Mouse (Mus musculus) retina, embryonic 14.5 days (tissue): ENCODE results near the gene Herpud1.

Experiments
- DNase-seq: peaks from one replicate; pipeline ENCODE4 v3.0.0-alpha.2; 2015; ENCODE audit warnings: low spot score

Gene Herpud1

DNA sequence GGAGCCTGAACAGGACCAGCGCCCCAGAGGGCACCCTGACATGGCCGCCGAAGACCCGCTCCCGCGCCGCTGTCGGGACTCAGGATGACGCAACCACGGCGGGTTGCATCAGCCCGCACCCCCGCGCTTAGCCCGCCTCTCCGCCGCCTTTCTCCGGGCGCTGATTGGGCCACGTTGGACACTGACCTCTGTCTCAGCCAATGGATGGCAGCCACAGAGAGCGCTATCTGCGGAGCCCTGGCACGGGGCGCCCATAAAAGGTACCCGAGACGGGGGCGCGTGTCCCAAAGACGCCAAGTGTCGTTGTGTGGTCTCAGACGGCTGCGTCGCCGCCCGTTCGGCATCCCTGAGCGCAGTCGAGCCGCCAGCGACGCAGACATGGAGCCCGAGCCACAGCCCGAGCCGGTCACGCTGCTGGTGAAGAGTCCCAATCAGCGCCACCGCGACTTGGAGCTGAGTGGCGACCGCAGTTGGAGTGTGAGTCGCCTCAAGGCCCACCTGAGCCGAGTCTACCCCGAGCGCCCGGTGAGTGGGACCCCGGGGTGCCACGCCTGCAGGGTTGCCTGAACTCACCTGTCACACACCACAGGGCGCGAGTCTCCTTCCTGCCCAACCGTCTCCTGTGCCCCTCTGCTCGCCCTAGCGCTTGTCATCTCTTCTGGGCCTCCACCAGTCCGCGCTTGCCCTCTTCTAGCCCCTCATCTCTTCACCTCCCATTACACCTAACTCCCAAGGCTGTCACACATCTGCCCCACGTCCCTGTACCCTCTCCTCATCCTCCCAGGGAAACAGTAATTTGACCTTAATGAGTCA, at the start of gene Herpud1:
Herpud1 (plus strand) TSS at position 225 of the 813 bp plus-strand sequence.
- peak; percentile 96 for DNase-seq

DNA sequence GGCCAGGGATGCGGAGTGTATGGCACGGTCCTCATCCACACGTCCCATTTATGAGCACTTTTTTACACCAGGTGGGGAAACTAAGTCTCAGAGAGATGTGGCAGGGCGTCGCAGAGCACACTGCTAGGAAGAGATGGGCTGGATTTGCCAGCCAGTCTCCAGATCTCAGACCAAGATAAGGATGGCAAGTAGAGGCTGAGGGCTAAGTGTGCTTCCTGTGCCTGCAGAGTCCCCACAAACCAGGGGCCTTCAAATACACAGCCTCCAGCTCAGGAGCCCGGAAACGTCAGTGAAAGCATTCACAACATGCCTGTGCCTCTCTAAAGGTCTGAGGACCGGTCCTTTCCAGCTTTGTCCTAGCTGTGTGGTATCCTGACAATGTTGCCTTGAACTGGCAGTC, 48.7 kb upstream of the Herpud1 start:
- DNase-seq, result no peak

DNA sequence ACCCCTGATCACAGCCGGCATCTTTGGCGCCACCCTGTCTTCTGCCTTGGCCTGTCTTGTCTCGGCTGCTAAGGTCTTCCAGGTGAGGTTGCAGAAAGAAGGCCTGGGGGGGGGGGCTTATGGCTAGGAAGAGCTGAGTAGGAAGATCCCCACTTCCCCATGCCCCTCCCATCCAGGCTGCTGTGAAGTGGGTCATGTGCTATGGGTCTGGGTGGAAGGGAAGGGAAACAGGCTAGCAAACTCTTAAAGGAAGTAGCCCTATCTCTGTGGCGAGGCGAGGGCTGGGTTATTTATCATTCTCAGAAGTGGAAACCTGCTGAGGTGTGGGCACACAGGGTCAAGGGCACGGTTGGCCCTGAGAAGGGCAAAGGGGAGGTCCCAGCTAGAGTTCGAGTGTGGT, 45.4 kb upstream of the Herpud1 start:
- DNase-seq, result no peak

DNA sequence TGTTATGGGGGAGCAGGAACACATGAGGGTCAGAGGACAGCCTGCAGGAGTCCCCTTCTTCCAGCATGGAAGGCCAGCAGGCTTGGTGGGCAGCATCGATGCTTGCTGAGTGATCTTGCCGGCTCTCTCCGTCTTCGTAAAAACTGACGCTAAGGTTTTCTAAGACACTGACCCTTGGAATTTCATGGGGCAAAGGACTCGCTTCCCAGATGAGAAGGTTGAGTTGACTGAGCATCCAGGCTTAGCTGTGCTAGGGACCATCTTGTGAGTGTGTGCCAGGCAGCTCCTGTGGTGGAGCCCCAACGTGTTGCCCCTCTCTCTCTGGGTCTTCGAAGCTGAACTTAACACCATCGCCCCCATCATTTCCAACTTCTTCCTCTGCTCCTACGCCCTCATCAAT, 43.5 kb upstream of the Herpud1 start:
- no peak for DNase-seq

DNA sequence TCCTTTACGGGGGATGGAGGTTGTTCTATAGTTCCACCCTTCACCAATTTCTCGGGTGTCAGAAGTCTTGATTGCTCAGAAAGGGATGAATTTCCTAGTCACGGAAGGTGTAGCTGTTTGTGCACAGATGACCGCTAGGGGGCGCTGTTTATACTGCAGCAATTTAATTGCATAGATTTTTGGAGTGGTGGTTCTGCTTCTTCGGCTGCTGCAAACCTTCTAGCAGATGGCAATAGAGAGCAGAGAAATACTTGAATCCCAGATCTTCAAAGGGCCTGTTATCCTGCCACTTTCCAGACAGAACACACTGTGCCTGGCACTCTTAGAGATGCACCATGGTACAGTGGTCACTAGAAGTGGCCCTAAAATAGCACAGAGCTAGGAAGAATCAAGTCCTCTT, 42.9 kb upstream of the Herpud1 start:
- DNase-seq, result peak; percentile 85

DNA sequence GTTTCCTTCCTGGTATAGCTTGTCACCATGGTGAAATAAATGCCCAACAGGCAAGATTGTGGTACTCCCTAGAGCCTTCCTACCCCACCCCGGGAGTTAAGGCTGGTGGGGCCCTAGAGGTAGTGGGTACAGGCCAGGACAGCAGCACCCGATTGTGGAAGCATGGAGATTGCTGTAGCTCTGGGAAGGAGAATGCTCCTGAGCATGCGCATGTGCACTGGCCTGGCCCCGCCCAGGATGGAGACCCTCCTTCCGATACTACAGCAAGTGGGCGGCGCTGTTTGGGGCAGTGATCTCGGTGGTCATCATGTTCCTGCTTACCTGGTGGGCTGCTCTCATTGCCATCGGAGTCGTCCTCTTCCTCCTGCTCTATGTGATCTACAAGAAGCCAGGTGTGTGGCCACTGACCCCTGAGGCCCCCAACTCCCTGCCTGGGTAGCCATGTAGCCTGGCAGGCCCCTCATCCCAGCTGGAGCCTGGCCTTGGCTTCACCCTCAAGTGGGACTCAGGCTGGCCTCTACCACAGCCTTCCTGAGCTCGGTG, 42.4 kb upstream of the Herpud1 start:
- no peak for DNase-seq

DNA sequence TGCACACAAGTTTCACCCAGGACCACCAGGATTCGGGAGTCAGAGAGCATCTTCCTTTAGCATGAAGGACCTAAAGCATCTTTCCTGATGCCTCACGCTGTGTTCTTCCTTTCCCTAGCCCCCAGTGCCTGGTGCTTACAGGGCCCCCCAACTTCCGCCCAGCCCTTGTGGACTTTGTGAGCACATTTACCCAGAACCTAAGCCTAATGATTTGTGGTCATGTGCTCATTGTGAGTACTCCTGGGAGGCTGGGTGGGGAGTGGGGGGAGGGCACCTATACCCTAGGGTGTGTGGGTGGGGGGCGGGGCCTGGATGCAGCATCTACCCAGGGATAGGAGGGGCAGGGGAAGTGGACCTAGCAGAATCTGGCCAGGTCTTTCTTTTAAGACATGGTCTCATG, 40.6 kb upstream of the Herpud1 start:
- no peak for DNase-seq

DNA sequence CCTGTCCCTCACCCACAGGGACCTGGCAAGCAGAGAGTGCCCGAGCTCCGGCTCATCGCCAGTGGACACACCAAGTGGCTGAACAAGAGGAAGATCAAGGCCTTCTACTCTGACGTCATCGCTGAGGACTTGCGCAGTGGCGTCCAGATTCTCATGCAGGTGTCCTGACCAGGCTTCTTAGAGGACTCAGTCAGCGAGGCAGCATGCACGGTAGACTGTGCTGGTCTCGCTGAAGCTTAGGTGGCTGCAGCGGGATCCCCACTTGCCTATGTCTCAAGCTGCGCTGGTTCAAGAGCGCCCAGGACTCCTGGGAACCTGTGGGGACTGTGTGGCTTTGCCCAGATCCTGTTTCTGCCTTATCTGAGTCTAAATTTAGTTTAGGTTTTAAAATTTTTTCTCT, 40.0 kb upstream of the Herpud1 start:
- no peak for DNase-seq

DNA sequence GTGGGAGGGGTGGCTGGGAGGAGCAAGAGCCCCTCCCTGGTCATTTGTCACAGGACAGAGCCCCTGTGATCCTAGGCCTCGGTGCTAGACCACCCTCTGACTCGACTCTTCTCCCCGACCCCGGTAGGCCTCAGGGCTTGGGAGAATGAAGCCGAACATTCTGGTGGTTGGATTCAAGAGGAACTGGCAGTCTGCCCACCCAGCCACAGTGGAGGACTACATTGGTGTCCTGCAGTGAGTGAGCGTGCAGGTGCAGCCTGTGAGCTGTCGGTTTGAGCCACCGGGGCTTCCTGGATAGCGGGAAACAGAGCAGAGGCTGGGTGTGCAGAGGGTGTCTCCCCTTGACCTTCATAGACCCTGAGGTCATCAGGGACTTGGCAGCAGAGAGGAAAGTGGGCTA, 37.8 kb upstream of the Herpud1 start:
- DNase-seq, result no peak

DNA sequence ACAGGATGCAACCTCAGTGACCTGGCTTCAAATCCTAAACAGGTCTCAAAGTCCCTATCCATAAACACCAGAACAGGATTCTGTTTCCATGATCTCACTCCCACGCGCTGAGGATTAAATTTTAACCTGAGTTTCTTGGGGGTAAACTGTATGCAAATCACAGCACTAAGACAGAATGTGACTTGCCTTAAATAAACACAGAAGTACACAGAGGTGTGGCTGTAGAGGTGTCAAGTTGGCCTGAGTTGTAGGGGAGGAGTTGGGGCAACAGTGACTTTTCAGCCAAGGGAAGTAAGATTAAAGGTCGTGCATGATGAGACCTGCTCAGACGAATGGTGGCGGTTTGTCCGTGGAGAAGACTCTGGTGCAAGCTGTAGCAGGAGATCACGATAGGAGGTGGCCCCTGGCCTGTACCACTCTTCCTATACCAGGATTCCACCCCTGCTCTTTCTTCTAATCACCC, 32.1 kb upstream of the Herpud1 start:
- no peak for DNase-seq

DNA sequence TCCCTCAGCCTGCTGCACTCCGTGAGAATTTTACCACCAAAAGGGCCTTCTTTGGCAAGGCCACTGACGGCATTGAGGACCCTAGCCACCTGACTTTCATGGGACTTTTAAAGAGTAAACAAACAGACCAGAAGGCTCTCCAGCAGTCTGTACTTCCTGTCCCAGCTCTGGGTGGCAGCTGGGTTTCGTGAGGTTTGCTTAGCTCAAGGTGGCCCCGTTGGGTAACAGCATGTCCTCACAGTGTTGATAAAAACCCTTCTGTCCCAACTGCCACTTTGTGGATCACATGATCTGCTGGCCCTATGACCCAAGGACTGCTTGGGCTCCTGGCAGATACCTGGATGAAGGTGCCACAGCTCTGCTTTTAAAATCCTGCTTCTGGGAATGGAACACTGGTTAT, 31.7 kb upstream of the Herpud1 start:
- no peak for DNase-seq

DNA sequence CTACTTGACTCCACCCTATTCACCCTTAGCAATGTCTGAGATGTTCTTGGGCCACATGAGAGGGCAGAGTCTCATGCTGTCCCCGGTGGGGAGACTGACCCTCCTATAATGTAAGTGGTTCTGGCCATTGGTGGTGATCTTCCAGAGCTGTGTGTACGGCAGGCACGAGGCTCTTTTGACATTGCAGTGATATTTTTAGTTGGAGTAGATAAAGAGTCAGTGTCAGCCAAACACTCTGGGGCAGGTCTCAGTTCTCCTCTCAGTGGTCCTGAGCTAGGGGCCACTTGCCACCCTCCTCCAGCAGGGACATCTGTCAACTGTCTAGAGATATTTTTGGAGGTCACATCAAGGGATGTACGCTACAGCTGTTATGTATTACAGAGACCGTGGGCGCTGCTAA, 29.0 kb upstream of the Herpud1 start:
- DNase-seq, result no peak

DNA sequence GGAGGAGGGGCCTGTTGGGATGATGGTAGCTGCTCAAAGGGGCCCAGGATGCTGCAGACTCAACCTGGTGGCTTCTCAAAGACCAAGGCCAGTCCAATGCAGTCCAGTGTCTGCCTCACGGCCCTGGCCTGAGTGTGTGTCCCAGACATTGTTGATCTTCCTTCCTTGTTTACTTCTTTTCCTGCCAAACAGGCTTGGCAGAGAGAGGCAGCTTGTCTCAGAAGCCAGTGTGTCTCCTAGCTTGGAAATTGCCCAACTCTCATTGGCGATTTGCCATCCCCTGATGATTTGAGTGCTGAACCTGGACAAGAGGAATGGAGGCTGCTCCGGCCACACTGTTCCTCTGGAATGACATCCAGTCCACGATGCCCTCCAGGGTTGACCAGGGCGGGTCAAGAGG, 27.7 kb upstream of the Herpud1 start:
- DNase-seq, result no peak

DNA sequence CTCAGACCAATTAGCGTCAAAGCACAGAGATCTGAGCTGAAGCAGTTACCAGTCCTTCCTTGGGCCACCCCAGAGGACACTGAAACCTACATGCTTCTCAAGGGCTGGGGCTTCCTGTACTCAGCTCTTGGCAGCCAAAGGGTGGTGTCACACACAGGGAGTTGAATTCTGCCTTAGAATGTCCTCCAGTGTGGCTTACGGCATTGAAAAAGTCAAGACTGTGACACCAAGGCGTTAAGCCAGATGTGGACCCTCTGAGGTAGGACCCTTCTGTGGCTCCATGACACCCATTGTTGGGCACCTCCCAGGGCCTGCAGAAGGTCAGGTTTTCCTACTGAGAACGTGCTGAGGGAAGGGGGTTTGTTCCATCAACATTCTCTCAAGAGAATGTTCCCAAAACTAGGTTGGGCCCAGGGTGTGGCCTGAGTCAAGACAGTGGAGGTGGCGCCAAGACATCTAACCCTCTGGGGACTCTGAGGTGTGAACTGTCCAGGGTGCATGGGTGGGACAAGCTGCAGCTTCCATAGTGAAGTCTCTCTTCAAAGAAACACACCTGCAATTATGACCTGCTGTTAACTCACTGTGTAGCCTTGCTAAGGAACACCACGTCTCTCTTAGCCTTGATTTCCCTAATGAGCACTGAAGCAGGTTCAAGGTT, 24.3 kb upstream of the Herpud1 start:
- no peak for DNase-seq

DNA sequence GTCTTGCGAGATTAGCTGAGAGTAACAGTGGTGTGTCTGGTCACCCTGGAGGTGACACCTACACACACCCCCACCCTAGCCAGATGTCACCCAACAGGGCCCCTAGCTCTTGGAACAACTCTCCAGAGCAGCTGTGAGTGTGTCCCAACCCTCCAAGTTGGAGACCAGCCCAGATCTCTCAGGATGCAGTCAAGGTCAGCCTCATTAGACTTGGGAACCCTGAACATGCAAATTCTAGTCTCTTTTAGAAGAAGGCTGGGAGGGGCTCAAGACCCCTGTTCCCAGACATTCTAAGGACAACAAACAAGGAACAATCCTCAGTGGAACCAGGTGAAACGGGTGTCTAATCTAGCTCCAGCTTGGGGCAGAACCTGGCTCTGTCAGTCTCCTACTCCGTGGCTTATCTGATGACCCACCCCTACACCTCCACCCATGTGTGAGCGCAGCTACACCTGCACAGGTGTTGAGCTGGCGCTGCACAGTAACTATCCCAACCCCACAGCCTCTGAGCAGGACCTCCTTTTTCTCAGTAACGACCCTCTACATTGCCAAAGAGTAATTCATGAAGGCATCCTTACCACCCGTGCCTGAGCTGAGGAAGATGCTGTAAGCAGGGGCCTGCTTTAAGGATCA, 23.5 kb upstream of the Herpud1 start:
- no peak for DNase-seq

DNA sequence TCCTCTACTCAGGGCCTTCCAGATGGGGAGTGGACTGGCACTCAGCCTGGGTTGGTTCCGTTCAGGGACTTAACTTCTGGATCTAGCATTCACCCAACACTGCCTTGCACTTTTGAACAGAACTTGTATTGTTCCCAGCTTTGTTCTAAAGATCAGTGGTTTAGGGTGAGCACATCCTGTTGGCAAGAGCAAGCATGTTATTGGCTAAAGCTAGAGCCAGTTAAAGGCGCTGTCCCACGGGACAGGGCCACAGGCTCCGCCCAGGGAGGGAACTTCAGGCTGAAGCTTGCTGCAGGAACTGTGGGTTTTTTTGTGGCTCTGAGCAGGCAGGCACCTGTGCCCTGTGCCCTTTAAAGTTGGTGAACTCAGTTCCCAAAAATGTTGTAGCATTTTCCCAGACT, 22.9 kb upstream of the Herpud1 start:
- no peak for DNase-seq

DNA sequence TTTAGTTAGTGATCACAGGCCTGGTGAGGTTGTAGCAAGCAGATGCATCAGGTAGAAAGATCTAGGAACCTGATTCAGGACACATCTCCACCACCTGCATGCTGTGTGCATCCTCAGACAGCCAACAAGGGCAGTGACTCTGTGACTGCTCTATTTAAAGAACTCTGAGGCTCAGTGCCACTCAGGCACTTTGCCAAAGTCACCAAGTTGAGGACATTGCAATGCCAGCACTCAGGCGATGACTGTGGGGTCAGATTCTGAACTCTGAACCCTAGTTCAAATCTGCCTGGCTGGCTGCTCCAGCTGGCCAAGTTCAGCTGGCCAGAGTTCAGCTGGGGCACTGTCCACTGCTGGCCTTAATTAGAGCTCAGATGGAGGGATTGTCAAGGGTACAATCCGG, 22.3 kb upstream of the Herpud1 start:
- no peak for DNase-seq

DNA sequence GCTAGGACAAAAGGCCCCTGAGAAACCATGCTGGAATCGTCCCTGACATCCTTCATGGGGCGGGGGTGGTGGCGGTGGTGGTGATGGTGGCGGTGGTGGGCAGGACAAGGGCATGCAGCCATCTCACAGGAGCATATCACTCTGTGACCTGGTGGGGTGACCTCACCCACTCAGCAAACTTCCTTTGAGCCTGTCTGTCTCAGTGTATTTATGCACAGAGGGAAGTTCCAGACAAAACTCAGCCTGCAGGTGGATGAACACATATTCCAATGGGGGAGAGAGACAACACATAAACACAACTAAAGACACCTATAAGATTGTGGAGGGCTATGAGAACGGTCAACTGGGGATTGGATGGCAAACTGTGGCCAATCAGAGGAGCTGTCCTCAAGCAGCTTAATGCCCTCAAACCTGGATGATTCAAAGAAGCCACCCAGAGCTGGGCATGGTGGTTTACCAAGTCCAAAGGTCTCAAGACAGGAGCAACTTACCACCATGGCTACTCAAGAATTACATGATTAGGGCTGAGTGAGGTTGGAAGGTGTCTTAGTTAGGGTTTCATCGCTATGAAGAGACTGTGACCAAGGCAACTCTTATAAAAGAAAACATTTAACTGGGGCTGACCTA, 21.4 kb upstream of the Herpud1 start:
- DNase-seq, result no peak

DNA sequence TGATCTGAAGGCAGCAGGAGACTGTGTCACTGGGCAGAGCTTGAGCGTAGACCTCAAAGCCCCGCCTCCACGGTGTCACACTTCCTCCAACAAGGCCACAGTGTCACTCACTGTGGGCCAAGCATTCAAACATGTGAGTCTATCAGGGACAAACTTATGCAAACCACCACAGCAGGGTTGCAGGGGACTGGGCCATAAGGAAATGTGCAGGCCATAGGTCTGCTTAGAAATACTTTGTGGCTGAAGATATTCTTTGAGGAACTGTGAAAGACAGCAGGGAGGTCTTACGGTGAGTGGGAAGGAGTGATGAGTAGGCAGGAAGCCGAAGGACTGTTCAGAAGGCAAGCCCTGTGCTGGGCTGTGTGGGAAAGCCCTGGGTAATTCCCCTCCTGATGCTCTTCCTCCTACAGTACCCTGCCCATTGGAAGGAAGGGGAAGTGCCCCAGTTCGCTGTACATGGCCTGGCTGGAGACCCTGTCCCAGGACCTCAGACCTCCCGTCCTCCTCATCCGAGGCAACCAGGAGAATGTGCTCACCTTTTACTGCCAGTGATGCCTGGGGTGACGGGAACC, 20.7 kb upstream of the Herpud1 start:
- DNase-seq, result no peak

DNA sequence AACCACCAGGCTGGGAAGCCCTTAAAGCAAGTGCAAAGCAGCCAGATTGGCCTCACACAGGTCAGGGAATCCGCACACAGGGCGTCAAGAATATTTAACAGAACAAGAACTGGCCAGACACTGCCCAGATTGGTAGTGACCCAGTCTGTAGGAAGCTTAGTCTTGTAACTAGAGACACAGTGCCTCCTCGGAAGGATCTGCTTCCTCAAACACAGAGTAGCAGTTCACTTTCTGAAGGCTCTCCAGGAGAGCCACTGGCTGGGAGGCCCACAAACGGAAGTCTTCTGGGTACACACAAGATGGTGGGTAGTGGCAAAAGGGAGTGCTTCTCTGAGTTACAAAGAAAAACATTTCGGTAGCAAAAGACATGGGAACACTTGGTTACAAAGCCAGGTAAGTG, 15.4 kb upstream of the Herpud1 start:
- no peak for DNase-seq

DNA sequence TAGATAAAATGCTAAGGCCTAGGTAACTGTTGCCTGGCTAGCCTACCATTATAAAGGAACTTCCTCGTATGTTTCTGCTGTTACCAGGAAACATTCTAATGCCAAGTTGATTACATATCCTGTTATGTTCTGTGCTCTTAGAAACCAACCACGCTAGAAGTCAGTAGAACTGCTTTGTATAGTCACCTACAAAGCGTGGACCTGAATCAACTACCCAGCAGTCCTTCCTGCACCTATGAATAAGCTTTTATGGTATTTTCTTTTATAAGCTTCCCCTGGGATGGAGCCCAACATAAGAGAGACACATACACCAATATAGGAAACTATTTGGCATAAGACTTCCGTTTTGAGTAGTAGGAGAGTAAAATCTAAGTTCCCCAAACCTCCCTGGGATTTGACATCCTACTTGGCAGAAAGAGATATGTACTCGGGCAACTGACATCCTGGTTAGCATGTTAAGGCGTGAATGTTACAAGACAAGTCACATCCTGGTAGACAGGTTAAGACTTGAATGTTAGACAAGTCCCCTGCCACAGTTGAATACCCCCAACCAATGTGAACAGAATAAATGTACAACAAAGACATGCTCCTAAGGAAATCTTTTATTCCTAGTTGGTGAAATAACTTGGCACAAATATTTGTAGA, 13.2 kb upstream of the Herpud1 start:
- DNase-seq, result no peak

DNA sequence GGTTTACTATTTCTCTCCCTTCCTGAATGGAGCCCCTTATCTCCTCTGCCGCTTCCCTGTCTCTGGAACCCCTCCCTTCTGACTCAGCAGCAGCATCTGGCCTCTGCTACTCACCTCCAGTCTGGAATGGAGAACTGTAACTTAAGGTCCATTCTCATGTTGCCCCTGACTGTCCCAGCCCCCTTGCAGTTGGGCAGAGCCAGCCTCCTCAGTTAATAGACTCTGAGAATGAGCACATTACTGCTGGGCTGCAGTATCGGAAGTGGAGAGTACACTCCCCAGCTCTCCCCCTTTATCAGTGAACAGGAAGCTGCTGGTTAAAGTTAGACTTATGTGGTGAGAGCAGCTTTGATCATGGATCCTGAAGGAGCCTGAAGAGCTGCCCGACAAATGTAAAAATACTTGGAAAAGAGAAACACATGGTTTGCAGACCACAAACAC, 10.7 kb upstream of the Herpud1 start:
- DNase-seq, result no peak
